Mouse (Mus musculus): ENCODE measurements around the gene St8sia1. TPM values are rescaled to one million over a fixed set of nuclear protein-coding genes. Genes with fewer than 3 reads are reported as not detected.

The St8sia1 gene
- polyA plus RNA-seq, 1 experiment from 2014 or later, result 3.5 TPM

- Histone ChIP-seq H3K9me3 (ENCODE audit: control insufficient read depth, low read length) (no peaks in the 10 kb centered on the region), H3K4me1 (ENCODE audit: control insufficient read depth, insufficient read depth, low read length) (no peaks in the 10 kb centered on the region), H3K27me3 (ENCODE audit: control insufficient read depth, insufficient read depth, low read length) (no peaks in the 10 kb centered on the region), H3K9ac (ENCODE audit: low read depth, low read length) (no peak overlapping the region), H3K4me2 (replicated peaks; ENCODE audit: low read depth, low read length) (no peak overlapping the region), H3K4me3 (ENCODE audit: low read length) (no peak overlapping the region), H3K36me3 (ENCODE audit: control insufficient read depth, insufficient read depth, low read length) (no peaks in the 10 kb centered on the region), H3K27ac (ENCODE audit: low read depth, low read length) (no peak overlapping the region)
- 32% methylated on average over 5 of the region's 5 CpGs for WGBS
- no peak for ATAC-seq (ENCODE audit: low FRiP score, low TSS enrichment)
These were observed 141.1 kb downstream of the St8sia1 start for GRCm38 (mm10) chr6:142823008-142823787.

- Histone ChIP-seq H3K9ac (ENCODE audit: low read depth, low read length) (no peak overlapping the region), H3K27ac (ENCODE audit: low read depth, low read length) (no peak overlapping the region), H3K4me1 (ENCODE audit: control insufficient read depth, insufficient read depth, low read length) (no peaks in the 10 kb centered on the region), H3K36me3 (ENCODE audit: control insufficient read depth, insufficient read depth, low read length) (no peaks in the 10 kb centered on the region), H3K4me3 (ENCODE audit: low read length) (no peak overlapping the region), H3K4me2 (replicated peaks; ENCODE audit: low read depth, low read length) (no peak overlapping the region), H3K27me3 (ENCODE audit: control insufficient read depth, insufficient read depth, low read length) (no peaks in the 10 kb centered on the region), H3K9me3 (ENCODE audit: control insufficient read depth, low read length) (no peaks in the 10 kb centered on the region)
- WGBS, result 92% methylated on average over 10 of the region's 10 CpGs
- ATAC-seq (ENCODE audit: low FRiP score, low TSS enrichment), result no peak
These were observed 145.9 kb downstream of the St8sia1 start for GRCm38 (mm10) chr6:142818306-142818705.

- Histone ChIP-seq H3K36me3 (ENCODE audit: control insufficient read depth, insufficient read depth, low read length) (no peaks in the 10 kb centered on the region), H3K9me3 (ENCODE audit: control insufficient read depth, low read length) (no peaks in the 10 kb centered on the region), H3K4me2 (replicated peaks; ENCODE audit: low read depth, low read length) (no peak overlapping the region), H3K27ac (ENCODE audit: low read depth, low read length) (no peak overlapping the region), H3K9ac (ENCODE audit: low read depth, low read length) (no peak overlapping the region), H3K4me3 (ENCODE audit: low read length) (no peak overlapping the region), H3K4me1 (ENCODE audit: control insufficient read depth, insufficient read depth, low read length) (no peaks in the 10 kb centered on the region), H3K27me3 (ENCODE audit: control insufficient read depth, insufficient read depth, low read length) (no peaks in the 10 kb centered on the region)
- ATAC-seq (ENCODE audit: low FRiP score, low TSS enrichment), result no peak
- 78% methylated on average over 3 of the region's 3 CpGs for WGBS
These were observed 148.7 kb downstream of the St8sia1 start for GRCm38 (mm10) chr6:142815513-142815912.

- Histone ChIP-seq H3K9me3 (ENCODE audit: control insufficient read depth, low read length) (no peaks in the 10 kb centered on the region), H3K4me2 (replicated peaks; ENCODE audit: low read depth, low read length) (peak overlapping the region; percentile 40), H3K4me1 (ENCODE audit: control insufficient read depth, insufficient read depth, low read length) (no peaks in the 10 kb centered on the region), H3K36me3 (ENCODE audit: control insufficient read depth, insufficient read depth, low read length) (no peaks in the 10 kb centered on the region), H3K27ac (ENCODE audit: low read depth, low read length) (no peak overlapping the region), H3K9ac (ENCODE audit: low read depth, low read length) (no peak overlapping the region), H3K27me3 (ENCODE audit: control insufficient read depth, insufficient read depth, low read length) (no peaks in the 10 kb centered on the region), H3K4me3 (ENCODE audit: low read length) (peak overlapping the region; percentile 21)
- peak; percentile 69 for ATAC-seq (ENCODE audit: low FRiP score, low TSS enrichment)
- WGBS, result 4% methylated on average over 15 of the region's 15 CpGs
These were observed 149.7 kb downstream of the St8sia1 start for GRCm38 (mm10) chr6:142814495-142814921.

- Histone ChIP-seq H3K4me3 (ENCODE audit: low read length) (peak overlapping the region; percentile 21; the same call in 1 of the 2 replicates), H3K27ac (ENCODE audit: low read depth, low read length) (no peak overlapping the region), H3K9ac (ENCODE audit: low read depth, low read length) (no peak overlapping the region), H3K36me3 (ENCODE audit: control insufficient read depth, insufficient read depth, low read length) (no peaks in the 10 kb centered on the region), H3K4me2 (replicated peaks; ENCODE audit: low read depth, low read length) (peak overlapping the region; percentile 40), H3K9me3 (ENCODE audit: control insufficient read depth, low read length) (no peaks in the 10 kb centered on the region), H3K4me1 (ENCODE audit: control insufficient read depth, insufficient read depth, low read length) (no peaks in the 10 kb centered on the region), H3K27me3 (ENCODE audit: control insufficient read depth, insufficient read depth, low read length) (no peaks in the 10 kb centered on the region)
- ATAC-seq (ENCODE audit: low FRiP score, low TSS enrichment), result peak; percentile 50; the same call in 1 of the 2 replicates
- WGBS, result 63% methylated on average over 10 of the region's 10 CpGs
These were observed 150.2 kb downstream of the St8sia1 start for GRCm38 (mm10) chr6:142814011-142814410.

GRCm38 (mm10) chr6:142812969-142813368 is 151.3 kb downstream of the St8sia1 start:
- ATAC-seq (ENCODE audit: low FRiP score, low TSS enrichment), result no peak
- no peak overlapping the region for H3K4me3 ChIP-seq (ENCODE audit: low read length)
- H3K4me2 ChIP-seq (replicated peaks; ENCODE audit: low read depth, low read length), result no peak overlapping the region
- no peaks in the 10 kb centered on the region for H3K4me1 ChIP-seq (ENCODE audit: control insufficient read depth, insufficient read depth, low read length)
- H3K27ac ChIP-seq (ENCODE audit: low read depth, low read length), result no peak overlapping the region
- H3K9me3 ChIP-seq (ENCODE audit: control insufficient read depth, low read length), result no peaks in the 10 kb centered on the region
- H3K9ac ChIP-seq (ENCODE audit: low read depth, low read length), result no peak overlapping the region
- WGBS, result 85% methylated on average over 5 of the region's 5 CpGs
- no peaks in the 10 kb centered on the region for H3K27me3 ChIP-seq (ENCODE audit: control insufficient read depth, insufficient read depth, low read length)
- no peaks in the 10 kb centered on the region for H3K36me3 ChIP-seq (ENCODE audit: control insufficient read depth, insufficient read depth, low read length)

GRCm38 (mm10) chr6:142810239-142810638 is 154.0 kb downstream of the St8sia1 start:
- no peak overlapping the region for H3K27ac ChIP-seq (ENCODE audit: low read depth, low read length)
- H3K4me2 ChIP-seq (replicated peaks; ENCODE audit: low read depth, low read length), result no peak overlapping the region
- H3K9me3 ChIP-seq (ENCODE audit: control insufficient read depth, low read length), result no peaks in the 10 kb centered on the region
- no peak for ATAC-seq (ENCODE audit: low FRiP score, low TSS enrichment)
- H3K4me1 ChIP-seq (ENCODE audit: control insufficient read depth, insufficient read depth, low read length), result no peaks in the 10 kb centered on the region
- no peaks in the 10 kb centered on the region for H3K36me3 ChIP-seq (ENCODE audit: control insufficient read depth, insufficient read depth, low read length)
- H3K9ac ChIP-seq (ENCODE audit: low read depth, low read length), result no peak overlapping the region
- no peaks in the 10 kb centered on the region for H3K27me3 ChIP-seq (ENCODE audit: control insufficient read depth, insufficient read depth, low read length)
- WGBS, result 77% methylated on average over 6 of the region's 6 CpGs
- H3K4me3 ChIP-seq (ENCODE audit: low read length), result no peak overlapping the region

GRCm38 (mm10) chr6:142809373-142810098 is 154.7 kb downstream of the St8sia1 start:
- Histone ChIP-seq H3K27ac (ENCODE audit: low read depth, low read length) (no peak overlapping the region), H3K4me1 (ENCODE audit: control insufficient read depth, insufficient read depth, low read length) (no peaks in the 10 kb centered on the region), H3K9ac (ENCODE audit: low read depth, low read length) (no peak overlapping the region), H3K9me3 (ENCODE audit: control insufficient read depth, low read length) (no peaks in the 10 kb centered on the region), H3K4me3 (ENCODE audit: low read length) (no peak overlapping the region), H3K27me3 (ENCODE audit: control insufficient read depth, insufficient read depth, low read length) (no peaks in the 10 kb centered on the region), H3K36me3 (ENCODE audit: control insufficient read depth, insufficient read depth, low read length) (no peaks in the 10 kb centered on the region), H3K4me2 (replicated peaks; ENCODE audit: low read depth, low read length) (no peak overlapping the region)
- 37% methylated on average over 6 of the region's 6 CpGs for WGBS
- peak; percentile 36; the same call in 1 of the 2 replicates for ATAC-seq (ENCODE audit: low FRiP score, low TSS enrichment)

GRCm38 (mm10) chr6:142806326-142806725 is 157.9 kb downstream of the St8sia1 start:
- no peaks in the 10 kb centered on the region for H3K9me3 ChIP-seq (ENCODE audit: control insufficient read depth, low read length)
- H3K27ac ChIP-seq (ENCODE audit: low read depth, low read length), result no peak overlapping the region
- no peaks in the 10 kb centered on the region for H3K36me3 ChIP-seq (ENCODE audit: control insufficient read depth, insufficient read depth, low read length)
- no peak for ATAC-seq (ENCODE audit: low FRiP score, low TSS enrichment)
- WGBS, result 71% methylated on average over 4 of the region's 4 CpGs
- peaks cover 7% of the 10 kb centered on the region; the same call in 1 of the 2 replicates for H3K4me1 ChIP-seq (ENCODE audit: control insufficient read depth, insufficient read depth, low read length)
- no peak overlapping the region for H3K4me2 ChIP-seq (replicated peaks; ENCODE audit: low read depth, low read length)
- no peaks in the 10 kb centered on the region for H3K27me3 ChIP-seq (ENCODE audit: control insufficient read depth, insufficient read depth, low read length)
- H3K9ac ChIP-seq (ENCODE audit: low read depth, low read length), result no peak overlapping the region
- H3K4me3 ChIP-seq (ENCODE audit: low read length), result no peak overlapping the region
